Mouse (Mus musculus): ENCODE results near the gene Smim11.

GRCm38 (mm10) chr16:92275526-92275925 is 25.6 kb upstream of the Smim11 start:
- TF ChIP-seq CTCF (IDR thresholded peaks at IDR 0.05; ENCODE audit: low read depth, low read length), result no peak
- no peak for TF ChIP-seq POLR2AphosphoS5 (IDR thresholded peaks at IDR 0.05; ENCODE audit: insufficient replicate concordance, low read depth, low read length)
- no peak for TF ChIP-seq TAL1 (conservative IDR thresholded peaks at IDR 0.05; ENCODE audit: low read depth, low read length)
- no peak for TF ChIP-seq GATA1 (IDR thresholded peaks at IDR 0.05; ENCODE audit: borderline replicate concordance, low read length)

Data from G1E (cell line).